In the genomic region with DNA sequence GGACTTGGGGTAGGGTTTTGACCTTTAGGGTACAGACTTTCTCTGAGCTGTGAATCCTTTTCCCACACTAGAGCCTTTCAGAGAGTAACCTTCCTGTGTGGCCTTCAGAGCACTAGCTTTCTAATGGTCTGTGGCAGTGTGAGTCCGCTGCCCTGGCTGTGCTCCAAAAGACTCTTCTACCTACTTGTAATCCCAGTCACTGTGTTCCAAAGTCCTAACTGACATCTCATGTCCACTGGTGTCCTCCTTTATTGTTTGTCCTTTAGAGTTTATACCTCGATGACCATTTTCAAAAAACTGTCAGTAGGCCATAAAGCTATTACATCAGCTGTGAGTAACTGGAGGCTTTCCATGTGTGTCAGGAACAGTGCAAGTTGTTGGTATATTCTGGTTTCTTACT, we compare ENCODE assay signal across 7 mouse cellular contexts. TPM values are rescaled to one million over a fixed set of nuclear protein-coding genes. Genes with fewer than 3 reads are reported as not detected.
DNase-seq lines count a peak whose midpoint lies in the region; TF ChIP-seq lines count a peak whose summit lies in the region.

No protein-coding gene starts in this region.

- DNase-seq in layer of hippocampus, adult 2 months (ENCODE audit: low spot score in 2 of 2), result no peak
- DNase-seq in layer of hippocampus, postnatal 10 days (ENCODE audit: low spot score in 2 of 2), result no peak
- peak; percentile 31 to 42 for DNase-seq in adrenal gland, adult 18-20 months (ENCODE audit: low spot score in 2 of 2)
- DNase-seq in adrenal gland, postnatal 25 days, result peak; percentile 61
- DNase-seq in kidney, adult 8-10 months, result peak; percentile 54 to 68
- no peak for DNase-seq in thymus, postnatal 4 days
- DNase-seq in embryo, embryonic 10 days (ENCODE audit: low spot score), result no peak

- H3K27ac ChIP-seq in layer of hippocampus, adult 2 months, result peak overlapping the region; percentile 97

- TF ChIP-seq CTCF in layer of hippocampus, adult 2 months (conservative IDR thresholded peaks at IDR 0.05), result no peak

- no peak overlapping the region for H3K4me3 ChIP-seq in layer of hippocampus, adult 2 months

RNA-seq across cellular contexts. Expression of a gene that starts 44.0 kb away (rescaled TPM):
- total RNA-seq in layer of hippocampus, adult 2 months (2021), result 100 to 1,000 TPM; 288 to 302 TPM
- total RNA-seq in layer of hippocampus, postnatal 10 days (2021), result 100 to 1,000 TPM; 240 to 256 TPM
- total RNA-seq in adrenal gland, adult 18-20 months (2021), result 100 to 1,000 TPM; 200 to 219 TPM
- 224 and 228 TPM in 2 replicates for total RNA-seq in adrenal gland, postnatal 25 days (2021)

Comparison
In these comparisons a context has a peak if more than half of its experiments do, and no peak if none do; other contexts are left out.
1. DNase-seq: peak in adrenal gland, adult 18-20 months (2 of 2), adrenal gland, postnatal 25 days (single experiment) and kidney, adult 8-10 months (2 of 2); none in layer of hippocampus, adult 2 months (0 of 2), layer of hippocampus, postnatal 10 days (0 of 2), thymus, postnatal 4 days (single experiment) and embryo, embryonic 10 days (single experiment).